Mouse (Mus musculus): Measurements from ENCODE around the gene Cacng8. TPM values are rescaled to one million over a fixed set of nuclear protein-coding genes. Genes with fewer than 3 reads are reported as not detected.

Cacng8 gene
- polyA plus RNA-seq, 1 experiment = 4.1 TPM

- H3K4me1 ChIP-seq (ENCODE audit: control insufficient read depth, insufficient read depth, low read length) = peaks cover 4% of the 10 kb centered on the region; the same call in 1 of the 2 replicates
- TF ChIP-seq POLR2A (IDR thresholded peaks at IDR 0.05; ENCODE audit: low read depth, low read length) = no peak
- no peak for TF ChIP-seq CTCF (IDR thresholded peaks at IDR 0.05; ENCODE audit: borderline replicate concordance, insufficient read depth, low read length)
- no peak overlapping the region for H3K27ac ChIP-seq (ENCODE audit: insufficient read depth, low read length)
- no peak overlapping the region for H3K4me3 ChIP-seq (ENCODE audit: insufficient read depth, low read length)
Observed at GRCm38 (mm10) chr7:3423430-3423829, 32.9 kb downstream of the Cacng8 start.

- peaks cover 4% of the 10 kb centered on the region; the same call in 1 of the 2 replicates for H3K4me1 ChIP-seq (ENCODE audit: control insufficient read depth, insufficient read depth, low read length)
- no peak within 1 kb of the TSS for H3K27ac ChIP-seq (ENCODE audit: insufficient read depth, low read length)
- H3K4me3 ChIP-seq (ENCODE audit: insufficient read depth, low read length) = no peak within 1 kb of the TSS
- TF ChIP-seq POLR2A (IDR thresholded peaks at IDR 0.05; ENCODE audit: low read depth, low read length) (no peak), CTCF (IDR thresholded peaks at IDR 0.05; ENCODE audit: borderline replicate concordance, insufficient read depth, low read length) (no peak)
Observed at GRCm38 (mm10) chr7:3423895-3424294, 33.4 kb downstream of the Cacng8 start, which contains the start of gene Cacng6. Gene Cacng6, plus strand, starts transcription at chr7:3424195.

GRCm38 (mm10) chr7:3425141-3425540, 34.7 kb downstream of the Cacng8 start:
- Histone ChIP-seq H3K27ac (ENCODE audit: insufficient read depth, low read length) (no peak overlapping the region), H3K4me1 (ENCODE audit: control insufficient read depth, insufficient read depth, low read length) (peaks cover 4% of the 10 kb centered on the region; the same call in 1 of the 2 replicates), H3K4me3 (ENCODE audit: insufficient read depth, low read length) (no peak overlapping the region)
- no peak for TF ChIP-seq POLR2A (IDR thresholded peaks at IDR 0.05; ENCODE audit: low read depth, low read length)
- TF ChIP-seq CTCF (IDR thresholded peaks at IDR 0.05; ENCODE audit: borderline replicate concordance, insufficient read depth, low read length) = no peak

- no peaks in the 10 kb centered on the region for H3K4me1 ChIP-seq (ENCODE audit: control insufficient read depth, insufficient read depth, low read length)
- no peak overlapping the region for H3K27ac ChIP-seq (ENCODE audit: insufficient read depth, low read length)
- H3K4me3 ChIP-seq (ENCODE audit: insufficient read depth, low read length) = no peak overlapping the region
- TF ChIP-seq POLR2A (IDR thresholded peaks at IDR 0.05; ENCODE audit: low read depth, low read length) (no peak), CTCF (IDR thresholded peaks at IDR 0.05; ENCODE audit: borderline replicate concordance, insufficient read depth, low read length) (no peak)
Observed at GRCm38 (mm10) chr7:3430161-3430560, 39.7 kb downstream of the Cacng8 start.

- Histone ChIP-seq H3K4me3 (ENCODE audit: insufficient read depth, low read length) (no peak overlapping the region), H3K4me1 (ENCODE audit: control insufficient read depth, insufficient read depth, low read length) (no peaks in the 10 kb centered on the region), H3K27ac (ENCODE audit: insufficient read depth, low read length) (no peak overlapping the region)
- TF ChIP-seq CTCF (IDR thresholded peaks at IDR 0.05; ENCODE audit: borderline replicate concordance, insufficient read depth, low read length) (no peak), POLR2A (IDR thresholded peaks at IDR 0.05; ENCODE audit: low read depth, low read length) (no peak)
Observed at GRCm38 (mm10) chr7:3432066-3432465, 41.6 kb downstream of the Cacng8 start.

- peaks cover 6% of the 10 kb centered on the region for H3K4me1 ChIP-seq (ENCODE audit: control insufficient read depth, insufficient read depth, low read length)
- no peak overlapping the region for H3K4me3 ChIP-seq (ENCODE audit: insufficient read depth, low read length)
- no peak overlapping the region; the same call in 1 of the 2 replicates for H3K27ac ChIP-seq (ENCODE audit: insufficient read depth, low read length)
- no peak for TF ChIP-seq POLR2A (IDR thresholded peaks at IDR 0.05; ENCODE audit: low read depth, low read length)
- TF ChIP-seq CTCF (IDR thresholded peaks at IDR 0.05; ENCODE audit: borderline replicate concordance, insufficient read depth, low read length) = no peak
Observed at GRCm38 (mm10) chr7:3437941-3438340, 47.5 kb downstream of the Cacng8 start.

GRCm38 (mm10) chr7:3439984-3440383, 49.5 kb downstream of the Cacng8 start:
- TF ChIP-seq POLR2A (IDR thresholded peaks at IDR 0.05; ENCODE audit: low read depth, low read length) (no peak), CTCF (IDR thresholded peaks at IDR 0.05; ENCODE audit: borderline replicate concordance, insufficient read depth, low read length) (no peak)

GRCm38 (mm10) chr7:3440526-3440925, 50.0 kb downstream of the Cacng8 start:
- TF ChIP-seq POLR2A (IDR thresholded peaks at IDR 0.05; ENCODE audit: low read depth, low read length) (no peak), CTCF (IDR thresholded peaks at IDR 0.05; ENCODE audit: borderline replicate concordance, insufficient read depth, low read length) (no peak)
- peaks cover 6% of the 10 kb centered on the region for H3K4me1 ChIP-seq (ENCODE audit: control insufficient read depth, insufficient read depth, low read length)
- H3K4me3 ChIP-seq (ENCODE audit: insufficient read depth, low read length) = no peak overlapping the region
- no peak overlapping the region for H3K27ac ChIP-seq (ENCODE audit: insufficient read depth, low read length)

More at GRCm38 (mm10) chr7:3439984-3440383, 49.5 kb downstream of the Cacng8 start:
- Histone ChIP-seq H3K4me3 (ENCODE audit: insufficient read depth, low read length) (no peak overlapping the region), H3K27ac (ENCODE audit: insufficient read depth, low read length) (no peak overlapping the region), H3K4me1 (ENCODE audit: control insufficient read depth, insufficient read depth, low read length) (peaks cover 6% of the 10 kb centered on the region)

GRCm38 (mm10) chr7:3442476-3443062, 52.1 kb downstream of the Cacng8 start:
- H3K4me1 ChIP-seq (ENCODE audit: control insufficient read depth, insufficient read depth, low read length) = peaks cover 14% of the 10 kb centered on the region
- TF ChIP-seq POLR2A (IDR thresholded peaks at IDR 0.05; ENCODE audit: low read depth, low read length) = no peak
- no peak for TF ChIP-seq CTCF (IDR thresholded peaks at IDR 0.05; ENCODE audit: borderline replicate concordance, insufficient read depth, low read length)
- H3K4me3 ChIP-seq (ENCODE audit: insufficient read depth, low read length) = no peak overlapping the region
- no peak overlapping the region for H3K27ac ChIP-seq (ENCODE audit: insufficient read depth, low read length)

- no peak overlapping the region for H3K27ac ChIP-seq (ENCODE audit: insufficient read depth, low read length)
- no peak overlapping the region for H3K4me3 ChIP-seq (ENCODE audit: insufficient read depth, low read length)
- H3K4me1 ChIP-seq (ENCODE audit: control insufficient read depth, insufficient read depth, low read length) = peaks cover 10% of the 10 kb centered on the region
- TF ChIP-seq CTCF (IDR thresholded peaks at IDR 0.05; ENCODE audit: borderline replicate concordance, insufficient read depth, low read length) = no peak
- TF ChIP-seq POLR2A (IDR thresholded peaks at IDR 0.05; ENCODE audit: low read depth, low read length) = no peak
Observed at GRCm38 (mm10) chr7:3444678-3445077, 54.2 kb downstream of the Cacng8 start.

All from embryonic fibroblast, embryonic 13.5 days (primary cell).